Mouse (Mus musculus): Measurements from ENCODE around the gene Zfp800. TPM values are rescaled to one million over a fixed set of nuclear protein-coding genes. Genes with fewer than 3 reads are reported as not detected.

The Zfp800 gene
- polyA plus RNA-seq, 1 experiment from 2014 or later = 23.3 TPM

DNA sequence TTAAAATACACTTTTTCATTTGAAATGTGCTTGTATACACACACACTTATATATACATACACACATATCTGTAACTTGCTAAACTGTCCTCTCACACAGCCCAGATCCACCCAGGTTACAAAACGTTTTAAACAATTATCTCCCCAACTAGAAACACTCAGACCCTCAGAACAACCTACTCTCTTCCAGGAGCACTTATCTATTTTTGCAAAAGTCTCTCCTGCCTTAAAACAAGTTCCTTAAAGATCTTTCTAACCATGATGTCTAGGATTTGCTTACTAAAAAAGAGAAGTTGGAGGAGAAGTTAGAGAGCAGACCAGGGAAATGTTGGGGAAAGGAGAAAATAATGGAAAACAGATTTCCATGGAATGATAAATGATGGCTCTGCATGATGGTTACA lies 139.4 kb downstream of the Zfp800 start:
- no peak overlapping the region for H3K9ac ChIP-seq
- no peak overlapping the region for H3K4me2 ChIP-seq (replicated peaks)
- H3K27me3 ChIP-seq = no peaks in the 10 kb centered on the region
- no peak overlapping the region for H3K27ac ChIP-seq (replicated peaks)
- WGBS = 48% methylated on average over 1 of the region's 1 CpGs
- H3K4me1 ChIP-seq = peaks cover 10% of the 10 kb centered on the region
- H3K36me3 ChIP-seq = peaks cover 5% of the 10 kb centered on the region; the same call in 1 of the 2 replicates
- H3K9me3 ChIP-seq (replicated peaks) = no peaks in the 10 kb centered on the region
- ATAC-seq (ENCODE audit: insufficient number of reproducible peaks, low FRiP score, low TSS enrichment, low read depth) = no peak
- H3K4me3 ChIP-seq (replicated peaks) = no peak overlapping the region

DNA sequence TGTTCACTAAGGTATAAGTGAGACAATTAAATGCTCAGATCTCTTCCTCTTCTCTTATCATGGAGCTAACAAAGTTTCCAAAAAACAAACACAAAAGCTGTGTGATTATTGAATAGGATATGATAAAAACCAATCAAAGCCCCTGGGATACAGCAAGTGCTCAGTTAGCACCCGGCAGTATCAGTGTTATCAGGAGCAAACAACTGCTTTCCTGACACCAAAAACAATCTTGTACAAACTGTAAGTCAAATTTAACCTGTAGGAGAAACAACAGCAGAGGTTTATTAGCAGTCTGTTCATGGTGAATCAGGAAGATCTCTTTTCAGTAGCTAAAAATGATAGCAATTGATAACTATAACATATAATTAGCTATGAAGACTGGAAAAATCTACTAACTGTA lies 140.0 kb downstream of the Zfp800 start:
- no peak overlapping the region for H3K9ac ChIP-seq
- ATAC-seq (ENCODE audit: insufficient number of reproducible peaks, low FRiP score, low TSS enrichment, low read depth) = no peak
- no peak overlapping the region for H3K4me2 ChIP-seq (replicated peaks)
- H3K36me3 ChIP-seq = peaks cover 5% of the 10 kb centered on the region; the same call in 1 of the 2 replicates
- no peak overlapping the region for H3K27ac ChIP-seq (replicated peaks)
- 74% methylated on average over 1 of the region's 1 CpGs for WGBS
- no peaks in the 10 kb centered on the region for H3K27me3 ChIP-seq
- H3K9me3 ChIP-seq (replicated peaks) = no peaks in the 10 kb centered on the region
- no peak overlapping the region for H3K4me3 ChIP-seq (replicated peaks)
- peaks cover 10% of the 10 kb centered on the region for H3K4me1 ChIP-seq

DNA sequence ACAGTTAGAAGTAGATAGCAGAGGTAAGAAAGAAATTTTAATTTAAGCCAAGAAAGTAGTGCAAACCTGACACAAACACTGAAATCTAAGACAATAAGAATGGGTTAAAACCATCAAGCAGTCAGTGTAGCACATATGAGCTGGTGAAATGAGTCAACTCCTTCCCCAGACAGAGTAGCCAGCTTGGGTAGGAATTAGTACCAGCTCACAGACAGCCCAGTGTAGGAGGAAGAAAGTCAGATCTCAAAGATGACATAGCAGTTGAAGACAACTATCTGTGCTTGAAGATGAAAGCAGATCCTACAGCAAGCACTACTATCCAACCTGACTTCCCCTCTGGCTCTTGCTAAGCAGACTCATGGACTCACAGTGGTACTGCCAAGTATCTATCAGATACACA lies 145.0 kb downstream of the Zfp800 start:
- no peaks in the 10 kb centered on the region for H3K9me3 ChIP-seq (replicated peaks)
- H3K36me3 ChIP-seq = peaks cover 13% of the 10 kb centered on the region; the same call in 1 of the 2 replicates
- H3K4me3 ChIP-seq (replicated peaks) = no peak overlapping the region
- H3K27me3 ChIP-seq = no peaks in the 10 kb centered on the region
- H3K27ac ChIP-seq (replicated peaks) = no peak overlapping the region
- H3K9ac ChIP-seq = no peak overlapping the region
- no peak for ATAC-seq (ENCODE audit: insufficient number of reproducible peaks, low FRiP score, low TSS enrichment, low read depth)
- no peaks in the 10 kb centered on the region for H3K4me1 ChIP-seq
- H3K4me2 ChIP-seq (replicated peaks) = no peak overlapping the region

DNA sequence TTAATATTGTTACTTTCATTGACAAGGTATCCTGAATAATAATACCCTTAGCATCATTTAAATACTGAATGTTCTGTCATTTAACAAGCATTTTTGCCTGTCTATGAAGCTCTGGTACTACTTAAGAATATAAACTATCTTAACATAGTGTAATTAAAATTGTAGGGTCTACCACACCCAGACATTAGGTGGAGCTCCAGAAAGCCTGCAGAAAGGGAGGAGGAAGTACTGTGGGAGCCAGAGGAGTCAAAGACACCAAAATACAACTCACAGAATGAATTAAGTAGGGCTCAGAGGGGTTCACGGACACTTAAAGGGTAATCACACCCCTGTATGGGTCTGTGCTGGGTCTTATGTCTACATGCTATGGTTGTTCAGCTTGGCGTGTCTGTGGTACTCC lies 149.6 kb downstream of the Zfp800 start:
- Histone ChIP-seq H3K4me1 (no peaks in the 10 kb centered on the region), H3K9me3 (replicated peaks) (no peaks in the 10 kb centered on the region), H3K9ac (no peak overlapping the region), H3K4me3 (replicated peaks) (no peak overlapping the region), H3K27me3 (no peaks in the 10 kb centered on the region), H3K27ac (replicated peaks) (no peak overlapping the region), H3K4me2 (replicated peaks) (no peak overlapping the region), H3K36me3 (peaks cover 19% of the 10 kb centered on the region)
- ATAC-seq (ENCODE audit: insufficient number of reproducible peaks, low FRiP score, low TSS enrichment, low read depth) = no peak
- WGBS = 82% methylated on average over 2 of the region's 2 CpGs

DNA sequence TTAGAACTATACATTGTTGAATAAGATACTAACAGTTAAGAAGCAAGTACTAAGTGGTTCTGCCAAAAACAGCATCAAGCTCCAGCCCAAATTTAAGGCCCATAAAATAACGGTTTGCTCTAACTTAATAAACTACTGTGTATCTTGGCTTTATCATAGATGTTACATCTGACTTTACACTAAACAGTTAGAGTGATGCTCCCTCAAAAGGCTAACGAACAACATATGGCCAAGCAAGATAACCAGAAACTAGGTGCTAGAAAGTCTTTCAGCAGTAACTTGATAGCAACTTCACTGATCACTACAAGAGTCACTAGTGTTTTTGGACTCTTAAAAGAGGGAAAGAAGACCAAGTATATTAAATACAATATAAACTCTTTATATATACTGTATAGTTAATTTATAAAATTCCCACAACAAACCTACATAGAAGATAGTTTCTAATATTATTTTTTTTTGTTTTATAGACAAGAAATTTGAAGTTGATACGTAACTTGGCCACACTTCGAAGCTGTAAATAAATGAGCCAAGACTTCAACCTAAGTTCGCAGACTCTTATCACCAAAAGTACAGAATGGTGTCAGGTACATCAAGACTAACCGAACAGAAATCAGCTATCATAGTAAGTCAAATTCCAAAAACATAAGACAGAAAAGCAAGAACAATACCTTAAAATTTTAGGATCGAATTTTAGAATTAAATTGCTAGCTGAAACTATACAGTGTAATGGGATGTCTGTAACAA lies 165.0 kb downstream of the Zfp800 start:
- Histone ChIP-seq H3K27me3 (no peaks in the 10 kb centered on the region), H3K4me3 (replicated peaks) (no peak overlapping the region), H3K27ac (replicated peaks) (no peak overlapping the region), H3K4me2 (replicated peaks) (no peak overlapping the region), H3K9me3 (replicated peaks) (no peaks in the 10 kb centered on the region), H3K4me1 (no peaks in the 10 kb centered on the region), H3K9ac (no peak overlapping the region), H3K36me3 (0 out of 2 replicates have a peak, but pooled peaks cover 8% of the 10 kb centered on the region)
- ATAC-seq (ENCODE audit: insufficient number of reproducible peaks, low FRiP score, low TSS enrichment, low read depth) = no peak
- WGBS = 90% methylated on average over 7 of the region's 7 CpGs

DNA sequence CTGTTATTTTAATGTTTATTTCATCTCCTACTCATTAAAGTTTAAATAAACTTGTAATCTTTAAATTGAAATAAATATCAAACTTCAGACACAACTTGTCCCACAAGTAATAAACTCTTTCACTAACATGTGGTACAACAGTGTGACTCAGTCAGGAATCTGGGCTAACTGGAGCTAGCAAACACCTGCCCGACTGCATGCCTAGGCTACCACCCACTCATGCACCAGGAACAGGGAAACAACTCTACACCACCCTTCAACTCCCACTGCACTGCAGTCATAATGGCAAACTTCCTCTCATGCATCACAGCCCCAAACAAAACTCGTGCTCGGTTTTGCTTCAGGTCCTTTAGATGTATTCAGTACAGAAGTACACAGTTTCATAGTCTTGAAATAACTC lies 169.7 kb downstream of the Zfp800 start:
- H3K27ac ChIP-seq (replicated peaks) = no peak overlapping the region
- no peak for ATAC-seq (ENCODE audit: insufficient number of reproducible peaks, low FRiP score, low TSS enrichment, low read depth)
- no peaks in the 10 kb centered on the region for H3K9me3 ChIP-seq (replicated peaks)
- H3K9ac ChIP-seq = no peak overlapping the region
- WGBS = 76% methylated on average over 3 of the region's 3 CpGs
- H3K4me1 ChIP-seq = no peaks in the 10 kb centered on the region
- H3K27me3 ChIP-seq = no peaks in the 10 kb centered on the region
- H3K4me3 ChIP-seq (replicated peaks) = no peak overlapping the region
- 0 out of 2 replicates have a peak, but pooled peaks cover 11% of the 10 kb centered on the region for H3K36me3 ChIP-seq
- no peak overlapping the region for H3K4me2 ChIP-seq (replicated peaks)

DNA sequence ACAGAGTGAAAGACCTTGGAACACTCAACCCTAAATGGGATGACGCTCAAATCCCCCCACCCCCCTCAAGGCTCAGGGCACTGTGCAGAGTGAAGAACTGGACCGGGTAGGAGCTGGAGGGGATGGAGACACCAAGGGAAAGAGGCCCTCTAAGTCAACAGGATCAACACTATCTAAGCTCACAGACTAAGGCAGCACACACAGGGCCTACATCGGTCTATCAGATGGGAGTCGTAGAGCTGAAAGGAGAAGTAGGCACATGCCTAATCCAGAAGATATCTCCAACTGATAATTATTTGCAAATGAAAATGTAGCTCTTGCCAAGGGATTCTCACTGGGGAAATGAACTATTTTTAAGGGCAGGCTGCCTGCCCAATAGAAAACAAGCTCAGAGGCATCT lies 176.8 kb downstream of the Zfp800 start:
- no peak overlapping the region for H3K27ac ChIP-seq (replicated peaks)
- H3K4me2 ChIP-seq (replicated peaks) = no peak overlapping the region
- no peaks in the 10 kb centered on the region for H3K4me1 ChIP-seq
- ATAC-seq (ENCODE audit: insufficient number of reproducible peaks, low FRiP score, low TSS enrichment, low read depth) = no peak
- H3K9ac ChIP-seq = no peak overlapping the region
- H3K27me3 ChIP-seq = no peaks in the 10 kb centered on the region
- no peaks in the 10 kb centered on the region for H3K9me3 ChIP-seq (replicated peaks)
- no peak overlapping the region for H3K4me3 ChIP-seq (replicated peaks)
- 76% methylated on average over 4 of the region's 4 CpGs for WGBS
- 0 out of 2 replicates have a peak, but pooled peaks cover 3% of the 10 kb centered on the region for H3K36me3 ChIP-seq

DNA sequence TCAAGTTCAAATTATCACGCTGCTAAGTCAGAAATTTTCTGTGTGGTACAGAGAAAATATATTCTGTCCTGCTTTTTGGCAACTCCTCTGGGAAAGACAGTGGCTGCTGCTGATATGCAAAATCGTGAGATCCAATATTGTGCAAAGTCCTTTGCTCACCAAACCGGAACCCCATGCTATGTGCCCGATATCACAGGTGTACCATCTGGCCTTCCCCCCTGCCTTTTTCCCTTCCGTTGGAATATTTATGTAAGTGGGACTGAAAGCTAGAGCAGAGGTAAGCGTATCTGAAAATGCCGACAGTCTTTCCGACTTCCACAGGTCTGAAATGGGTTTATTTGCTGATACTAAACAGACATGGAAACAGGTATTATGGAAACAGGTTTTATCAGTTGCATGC lies 179.4 kb downstream of the Zfp800 start:
- H3K27me3 ChIP-seq = no peaks in the 10 kb centered on the region
- H3K4me3 ChIP-seq (replicated peaks) = no peak overlapping the region
- ATAC-seq (ENCODE audit: insufficient number of reproducible peaks, low FRiP score, low TSS enrichment, low read depth) = no peak
- no peak overlapping the region for H3K27ac ChIP-seq (replicated peaks)
- no peak overlapping the region for H3K4me2 ChIP-seq (replicated peaks)
- H3K36me3 ChIP-seq = no peaks in the 10 kb centered on the region
- WGBS = 84% methylated on average over 8 of the region's 8 CpGs
- no peak overlapping the region for H3K9ac ChIP-seq
- H3K9me3 ChIP-seq (replicated peaks) = no peaks in the 10 kb centered on the region
- H3K4me1 ChIP-seq = peaks cover 4% of the 10 kb centered on the region; the same call in 1 of the 2 replicates

DNA sequence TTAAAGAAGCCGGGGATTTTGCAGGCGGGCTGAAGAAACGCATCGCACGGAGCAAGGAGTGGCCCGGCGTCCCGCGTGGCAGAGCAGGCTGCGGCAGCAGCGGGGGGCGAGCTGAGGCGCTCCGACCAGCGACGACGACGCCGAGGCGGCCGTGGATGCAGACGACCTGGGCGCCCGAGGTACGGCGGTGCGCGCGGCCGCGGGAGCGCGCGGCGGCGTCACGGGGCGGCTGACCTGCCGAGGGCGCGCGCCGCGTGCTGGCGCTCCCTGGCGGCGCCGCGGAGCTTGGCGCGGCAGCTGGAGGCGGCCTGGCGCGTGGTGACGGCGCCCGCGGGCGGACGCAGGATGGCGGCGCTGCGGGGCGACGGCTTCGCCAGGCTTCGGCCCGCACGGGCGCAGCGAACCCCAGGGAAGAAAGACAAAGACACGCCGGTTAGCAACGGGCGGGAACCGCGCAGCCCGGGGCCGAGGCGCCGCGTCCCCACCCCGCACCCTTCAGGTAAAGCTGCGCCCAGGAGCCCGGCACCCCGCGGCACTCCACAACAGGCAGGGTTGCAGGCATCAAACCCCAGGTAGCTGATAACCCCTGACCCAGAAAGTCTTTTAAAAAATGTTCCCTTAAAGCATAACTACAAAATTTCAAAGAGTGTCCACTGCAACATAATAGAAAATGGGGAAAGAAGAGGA lies 182.4 kb downstream of the Zfp800 start:
- H3K27me3 ChIP-seq = no peaks in the 10 kb centered on the region
- H3K9ac ChIP-seq = peak overlapping the region; percentile 36
- H3K27ac ChIP-seq (replicated peaks) = no peak overlapping the region
- WGBS = under 1% methylated on average over 87 of the region's 87 CpGs
- peak overlapping the region; percentile 81 for H3K4me2 ChIP-seq (replicated peaks)
- no peaks in the 10 kb centered on the region for H3K9me3 ChIP-seq (replicated peaks)
- H3K4me3 ChIP-seq (replicated peaks) = peak overlapping the region; percentile 53
- H3K4me1 ChIP-seq = peaks cover 4% of the 10 kb centered on the region; the same call in 1 of the 2 replicates
- peak; percentile 86 for ATAC-seq (ENCODE audit: insufficient number of reproducible peaks, low FRiP score, low TSS enrichment, low read depth)
- H3K36me3 ChIP-seq = no peaks in the 10 kb centered on the region

DNA sequence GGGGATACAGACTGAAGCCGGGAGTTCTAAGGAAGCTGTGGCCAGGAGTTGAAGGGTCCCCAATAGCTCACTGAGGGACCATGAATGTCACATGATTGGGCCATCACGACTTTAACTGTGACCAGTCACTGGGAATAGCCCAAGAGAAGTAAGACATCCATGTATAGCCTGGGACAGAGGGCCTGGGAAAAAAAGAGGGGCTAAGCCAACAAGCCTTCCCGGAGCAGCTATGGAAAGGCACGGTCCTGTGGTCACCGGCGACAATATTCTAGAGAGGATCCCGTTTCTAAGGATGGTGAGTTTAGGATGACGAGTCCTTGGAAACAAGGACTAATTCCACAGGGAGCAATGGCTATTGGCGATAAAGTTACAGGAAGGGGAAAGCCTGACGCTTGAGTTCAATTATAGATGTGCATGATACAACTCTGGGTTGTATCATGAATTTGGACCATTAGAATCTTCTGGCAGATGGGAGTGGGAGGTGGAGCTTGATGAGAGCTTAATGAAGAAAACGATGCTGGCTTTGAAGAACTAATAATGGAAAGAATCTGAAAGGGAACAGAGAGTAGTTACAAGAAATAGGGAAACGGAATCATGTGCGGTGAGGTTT lies 183.0 kb downstream of the Zfp800 start:
- Histone ChIP-seq H3K4me2 (replicated peaks) (peak overlapping the region; percentile 81), H3K9ac (peak overlapping the region; percentile 36), H3K9me3 (replicated peaks) (no peaks in the 10 kb centered on the region), H3K27me3 (no peaks in the 10 kb centered on the region), H3K36me3 (no peaks in the 10 kb centered on the region), H3K4me1 (peaks cover 4% of the 10 kb centered on the region; the same call in 1 of the 2 replicates), H3K27ac (replicated peaks) (no peak overlapping the region), H3K4me3 (replicated peaks) (peak overlapping the region; percentile 53)
- ATAC-seq (ENCODE audit: insufficient number of reproducible peaks, low FRiP score, low TSS enrichment, low read depth) = peak; percentile 19; the same call in 1 of the 2 replicates
- WGBS = 31% methylated on average over 13 of the region's 13 CpGs

DNA sequence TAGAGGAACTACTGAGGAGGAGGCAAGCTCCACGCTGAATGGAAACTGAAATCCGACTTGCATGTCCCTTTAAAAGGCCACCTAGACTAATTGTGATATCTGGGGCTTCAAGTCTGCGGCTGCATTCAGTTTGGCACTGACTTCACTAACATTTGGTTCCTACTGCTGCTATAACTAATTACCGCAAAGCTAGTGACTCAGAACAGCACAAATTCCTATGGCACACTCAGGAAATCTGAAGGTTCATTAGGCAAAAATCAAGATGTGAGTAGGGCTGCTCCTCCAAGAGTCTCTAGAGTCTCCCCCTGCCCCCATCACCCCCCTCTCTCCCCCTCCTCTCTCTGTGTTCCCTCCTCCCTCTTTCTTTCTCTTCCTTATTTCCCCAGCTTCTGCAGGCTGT lies 194.4 kb downstream of the Zfp800 start:
- Histone ChIP-seq H3K4me1 (no peaks in the 10 kb centered on the region), H3K4me3 (replicated peaks) (no peak overlapping the region), H3K4me2 (replicated peaks) (no peak overlapping the region), H3K27ac (replicated peaks) (no peak overlapping the region), H3K9me3 (replicated peaks) (no peaks in the 10 kb centered on the region), H3K36me3 (no peaks in the 10 kb centered on the region), H3K9ac (no peak overlapping the region), H3K27me3 (no peaks in the 10 kb centered on the region)
- WGBS = 45% methylated on average over 4 of the region's 4 CpGs
- ATAC-seq (ENCODE audit: insufficient number of reproducible peaks, low FRiP score, low TSS enrichment, low read depth) = no peak

Data from embryonic facial prominence, embryonic 15.5 days (tissue).